Mouse (Mus musculus): ENCODE measurements around the gene Dcst2. TPM values are rescaled to one million over a fixed set of nuclear protein-coding genes. Genes with fewer than 3 reads are reported as not detected.
A peak's percentile ranks its signal among the peaks of the same experiment; 100 is the strongest.

The Dcst2 gene
- total RNA-seq, 1 experiment from 2014 or later, result 0.76 TPM

DNA sequence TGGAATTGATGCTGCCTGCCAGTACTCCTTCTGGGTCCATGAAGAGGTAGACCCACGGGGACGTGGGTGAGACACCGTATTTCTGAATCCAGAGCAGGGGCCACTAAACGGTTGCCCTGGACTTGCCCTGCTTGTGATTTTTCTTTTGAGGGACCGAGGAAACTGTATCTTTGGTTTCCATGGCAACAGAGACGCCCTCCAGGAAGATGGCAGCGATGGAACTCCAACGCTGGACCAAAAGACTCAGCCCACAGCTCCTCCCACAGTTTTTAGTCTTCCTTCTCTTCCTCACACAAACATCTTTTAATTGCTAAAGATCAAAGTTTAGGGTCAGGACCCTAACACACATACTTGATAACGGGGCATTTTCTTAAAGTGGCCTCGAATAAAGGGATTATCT, 29.8 kb upstream of the Dcst2 start:
- DNase-seq, result no peak

DNA sequence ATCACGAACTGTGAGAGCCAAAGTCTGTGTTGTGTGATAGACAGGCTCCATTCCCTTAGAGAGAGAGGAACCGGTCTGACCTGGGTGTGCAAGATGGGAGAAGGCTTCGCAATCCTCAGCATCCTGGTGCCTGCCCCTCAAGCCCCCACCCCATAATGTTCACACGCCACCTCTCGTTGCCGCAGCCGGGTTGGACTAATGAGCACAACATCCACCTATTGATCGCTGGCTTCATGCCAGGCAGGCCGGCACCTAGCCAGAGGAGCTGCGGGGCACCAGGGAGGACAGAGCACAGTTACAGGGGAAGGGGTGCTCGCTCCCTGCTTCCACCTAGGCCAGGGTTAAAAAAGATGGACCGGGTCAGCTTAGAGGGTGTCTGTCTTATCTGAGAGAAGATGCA, 29.3 kb upstream of the Dcst2 start:
- no peak for DNase-seq

DNA sequence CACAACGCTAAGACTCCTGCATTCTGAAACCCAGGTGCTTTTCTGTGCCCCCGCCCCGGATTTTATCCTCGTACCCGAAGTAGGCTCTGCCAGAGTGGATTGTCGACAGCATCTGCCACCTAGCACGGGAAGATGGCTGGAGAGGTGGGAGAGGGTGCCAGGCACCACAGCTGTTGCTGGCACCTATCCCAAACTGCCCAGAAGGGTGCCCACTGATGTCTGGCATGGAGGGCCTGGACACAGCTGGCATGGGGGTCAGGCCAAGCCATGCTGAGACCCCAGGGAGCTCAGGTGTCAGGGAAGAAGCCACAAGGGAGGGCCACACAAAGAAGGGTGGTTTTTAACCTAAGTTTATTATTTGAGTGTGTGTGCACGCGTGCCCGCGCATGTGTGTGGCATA, 28.7 kb upstream of the Dcst2 start:
- no peak for DNase-seq

DNA sequence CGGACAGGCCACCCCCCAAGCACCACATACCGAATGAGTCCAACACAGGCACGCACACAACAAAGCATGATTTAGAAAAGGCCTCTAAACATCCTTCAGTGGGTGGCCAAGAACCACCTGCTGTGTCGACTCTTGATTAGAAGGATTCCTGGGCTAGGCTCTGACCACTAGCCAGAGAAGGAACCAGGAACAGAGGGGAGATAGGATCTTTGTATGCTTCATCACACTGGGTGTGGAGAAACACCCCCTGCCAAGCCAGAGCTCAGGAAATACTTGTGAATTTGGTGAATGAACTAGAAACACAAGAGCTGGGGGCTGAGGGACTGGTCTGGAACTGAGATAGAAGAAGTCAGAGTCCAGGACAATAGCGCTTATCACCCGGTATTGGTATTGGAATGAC, 25.2 kb upstream of the Dcst2 start:
- DNase-seq, result no peak

DNA sequence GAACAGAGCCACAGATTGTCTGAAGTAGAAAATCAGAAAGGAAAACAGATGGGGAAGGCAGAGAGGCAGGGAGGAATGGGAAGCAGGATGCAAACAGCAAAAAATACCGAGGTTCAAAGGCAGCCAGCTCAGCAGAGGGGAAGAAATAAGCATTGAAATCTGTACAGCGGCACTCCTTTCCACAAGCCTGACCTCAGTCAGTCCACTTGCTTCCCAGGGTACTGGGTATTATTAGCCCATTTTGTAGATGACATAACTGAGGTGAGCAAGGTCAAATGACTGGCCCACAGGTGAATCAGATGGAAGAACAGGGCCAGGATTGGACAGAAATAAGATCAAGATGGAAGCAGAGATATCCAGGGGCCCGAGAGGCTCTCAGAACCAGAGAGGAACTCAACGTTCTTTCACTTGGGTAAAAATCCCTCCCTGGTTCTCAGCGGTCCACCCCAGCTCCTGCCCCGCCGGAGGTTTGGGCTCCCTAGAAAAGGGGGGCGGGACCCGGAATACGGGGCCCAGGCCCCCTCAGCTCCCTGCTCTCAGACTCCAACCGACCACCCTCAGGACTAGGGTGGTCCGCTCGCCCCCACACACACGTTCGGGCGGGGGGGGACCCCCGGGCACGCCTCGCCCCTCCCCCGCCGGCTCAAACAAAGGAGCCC, 24.6 kb upstream of the Dcst2 start:
- DNase-seq, result no peak

DNA sequence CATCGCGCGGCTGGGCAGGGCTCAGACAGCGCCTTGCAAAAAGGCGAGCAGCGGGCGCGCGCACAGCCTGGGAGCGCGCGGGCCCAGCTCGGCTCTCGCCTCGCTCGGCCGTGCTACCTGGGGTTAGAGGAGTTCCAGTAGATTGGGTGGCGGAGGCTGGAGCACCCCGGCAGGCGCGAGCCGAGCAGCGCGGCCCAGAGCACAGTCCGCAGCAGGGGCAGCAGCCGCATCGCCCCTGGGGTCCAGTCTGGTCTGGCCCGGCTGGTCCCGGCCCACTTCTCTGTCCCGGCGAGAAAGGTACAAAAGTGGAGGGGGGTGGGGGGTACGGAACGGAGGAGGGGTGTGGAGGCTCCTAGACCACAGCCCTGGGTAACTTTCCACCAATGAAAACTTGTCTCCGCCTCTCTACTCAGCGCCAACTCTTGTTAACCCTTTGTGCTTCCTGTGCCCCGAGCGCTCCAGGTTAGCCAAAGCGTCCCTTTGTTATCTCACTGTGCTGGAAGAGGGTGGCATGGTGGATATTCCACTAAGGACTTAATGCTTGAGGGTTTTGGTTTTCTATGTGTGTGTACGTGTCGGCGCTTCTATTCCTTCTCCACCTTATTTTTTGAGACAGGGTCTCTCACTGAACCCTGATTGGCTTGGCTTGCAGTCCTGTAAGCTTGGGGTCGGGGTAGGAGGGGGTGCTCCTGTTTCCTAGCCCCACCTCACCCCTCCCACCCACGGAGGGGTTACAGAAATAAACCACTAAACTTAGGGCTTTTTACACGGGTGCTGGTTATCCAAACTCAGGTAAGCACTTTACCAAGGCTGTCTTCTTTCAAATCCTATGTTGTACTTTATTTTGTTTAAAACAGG, 23.8 kb upstream of the Dcst2 start, which contains the start of gene Efna4:
TSS of gene Efna4 (minus strand) at position 308 of the 858 bp plus-strand sequence.
- DNase-seq, result peak; percentile 50

DNA sequence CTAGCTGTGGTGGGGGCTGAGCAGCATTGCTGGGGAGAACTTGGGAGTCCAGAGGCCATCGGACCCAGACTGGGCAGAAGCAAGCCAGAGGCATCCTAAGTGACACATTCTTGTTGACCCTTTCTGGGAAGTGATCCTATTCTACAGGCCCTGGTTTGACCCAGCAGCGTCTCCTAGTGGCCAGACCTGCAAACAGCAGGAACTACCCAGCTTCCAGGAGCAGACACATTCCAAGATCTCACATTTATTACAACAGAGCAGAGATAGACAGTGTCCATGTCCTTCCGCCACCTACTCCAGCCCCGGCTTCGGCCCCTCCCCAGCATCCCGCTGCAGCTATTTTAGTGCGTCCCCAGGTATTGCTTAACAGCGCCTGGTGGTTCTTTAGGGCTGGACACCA, 22.4 kb upstream of the Dcst2 start:
- DNase-seq, result peak; percentile 66

DNA sequence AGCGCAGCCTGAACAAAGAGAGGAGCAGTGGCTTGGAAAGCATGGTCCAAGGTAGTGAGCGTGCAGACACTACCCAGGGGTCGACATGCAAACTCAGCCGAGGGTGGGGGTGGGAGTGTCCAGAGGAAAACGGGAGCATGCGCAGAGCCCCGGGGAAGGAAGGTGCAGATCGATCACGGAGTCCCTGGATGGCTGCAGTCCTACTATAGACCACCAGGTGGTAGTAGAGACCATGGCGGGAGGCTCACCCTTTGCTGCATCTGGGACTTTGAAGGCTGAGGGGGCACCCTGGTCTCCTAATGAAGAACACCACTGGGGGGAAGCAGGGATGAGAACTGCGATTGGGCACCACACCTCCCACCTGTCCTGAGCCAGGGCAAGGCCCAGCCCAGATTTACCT, 21.3 kb upstream of the Dcst2 start:
- peak; percentile 68 for DNase-seq

DNA sequence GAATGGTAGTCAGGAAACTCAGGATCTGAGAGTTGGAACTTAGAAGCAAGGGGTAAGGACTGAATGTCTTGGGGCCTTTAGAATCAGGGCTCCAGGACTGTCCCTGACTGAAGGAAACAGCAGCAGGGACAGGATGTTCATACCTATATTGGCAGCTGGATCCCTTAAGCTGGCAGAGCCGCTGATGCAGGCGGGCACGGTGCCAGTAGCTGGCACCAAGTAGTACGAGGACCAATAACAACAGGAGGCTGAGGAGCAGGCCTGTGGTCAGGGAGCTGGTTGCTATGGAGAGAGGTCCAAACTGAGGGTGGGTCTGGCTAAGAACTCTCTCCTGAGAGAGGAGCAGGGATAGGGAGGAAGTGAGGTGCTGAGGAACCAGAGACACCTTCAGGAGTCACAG, 20.0 kb upstream of the Dcst2 start:
- no peak for DNase-seq

DNA sequence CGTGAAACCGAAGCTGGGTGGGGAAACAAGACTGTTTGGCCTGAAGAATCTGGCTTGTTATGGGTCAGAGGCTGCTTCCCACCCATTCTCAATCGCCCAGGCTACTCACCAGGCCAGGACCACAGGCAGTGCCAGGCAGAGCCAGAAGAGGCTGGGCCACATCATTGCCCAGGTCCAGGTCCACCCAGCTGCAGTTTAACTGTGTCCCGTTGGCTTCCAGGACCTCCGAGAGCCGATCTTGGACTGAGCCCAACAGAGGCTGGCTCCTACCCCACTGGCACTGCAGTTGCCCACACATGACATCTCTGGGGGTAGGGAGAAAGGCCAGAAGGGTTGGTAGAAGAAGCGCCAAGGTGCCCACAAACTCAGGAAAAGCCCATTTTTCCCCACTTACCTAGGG, 18.5 kb upstream of the Dcst2 start:
- DNase-seq, result no peak

DNA sequence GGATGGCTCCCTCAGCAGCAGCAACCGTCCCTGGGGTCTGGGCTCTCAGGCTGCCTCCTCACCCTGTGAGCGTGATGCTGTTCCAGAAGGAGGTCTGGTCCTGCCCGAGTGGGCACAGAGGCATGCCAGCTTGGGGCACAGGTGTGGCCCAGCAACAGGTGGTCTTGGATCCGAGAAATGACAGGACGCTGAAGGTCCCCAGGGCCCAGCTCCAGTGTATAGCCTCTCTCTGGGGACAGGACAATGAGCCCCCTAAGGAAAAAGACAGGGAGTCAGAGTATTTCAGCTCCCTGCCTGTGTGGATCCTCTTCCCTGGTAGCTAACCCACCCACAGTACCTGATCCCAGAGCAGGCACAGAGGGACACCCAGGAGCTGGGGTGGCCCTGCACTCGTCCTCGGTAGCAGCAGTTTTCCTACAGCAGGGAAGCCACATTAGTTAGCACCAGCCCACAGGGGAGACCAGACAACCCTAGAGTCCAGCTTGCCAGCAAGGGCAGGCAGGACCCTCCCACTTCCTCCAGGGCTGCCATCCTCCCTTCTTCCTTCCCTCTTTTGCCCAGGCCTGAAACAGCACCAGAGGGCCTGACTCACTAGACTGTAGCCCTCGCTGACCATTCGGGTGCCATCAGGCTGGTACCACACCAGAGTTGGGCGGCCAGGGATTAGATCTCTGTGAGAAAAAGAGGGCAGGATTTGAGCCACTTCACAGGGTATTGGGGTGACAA, 14.8 kb upstream of the Dcst2 start:
- no peak for DNase-seq

DNA sequence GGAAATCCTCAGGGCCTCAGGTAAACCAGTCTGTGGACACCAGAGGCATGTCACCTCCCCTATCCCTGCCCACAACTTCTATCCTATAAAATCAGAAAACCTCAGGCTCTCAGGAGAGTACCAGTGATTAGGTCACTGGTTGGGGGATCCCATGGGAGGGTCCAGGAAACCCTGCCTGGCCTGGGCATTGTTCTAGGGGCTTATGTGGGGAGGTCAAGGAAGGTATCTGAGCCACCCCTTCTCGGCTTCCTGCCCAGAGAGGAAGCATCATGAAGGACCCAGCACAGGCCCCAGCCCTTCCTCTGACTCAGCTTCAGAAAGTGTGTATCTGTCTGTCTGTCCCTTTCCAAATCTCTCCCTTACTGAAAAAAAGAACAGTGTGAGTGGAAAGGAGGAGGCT, 13.9 kb upstream of the Dcst2 start:
- DNase-seq, result no peak

DNA sequence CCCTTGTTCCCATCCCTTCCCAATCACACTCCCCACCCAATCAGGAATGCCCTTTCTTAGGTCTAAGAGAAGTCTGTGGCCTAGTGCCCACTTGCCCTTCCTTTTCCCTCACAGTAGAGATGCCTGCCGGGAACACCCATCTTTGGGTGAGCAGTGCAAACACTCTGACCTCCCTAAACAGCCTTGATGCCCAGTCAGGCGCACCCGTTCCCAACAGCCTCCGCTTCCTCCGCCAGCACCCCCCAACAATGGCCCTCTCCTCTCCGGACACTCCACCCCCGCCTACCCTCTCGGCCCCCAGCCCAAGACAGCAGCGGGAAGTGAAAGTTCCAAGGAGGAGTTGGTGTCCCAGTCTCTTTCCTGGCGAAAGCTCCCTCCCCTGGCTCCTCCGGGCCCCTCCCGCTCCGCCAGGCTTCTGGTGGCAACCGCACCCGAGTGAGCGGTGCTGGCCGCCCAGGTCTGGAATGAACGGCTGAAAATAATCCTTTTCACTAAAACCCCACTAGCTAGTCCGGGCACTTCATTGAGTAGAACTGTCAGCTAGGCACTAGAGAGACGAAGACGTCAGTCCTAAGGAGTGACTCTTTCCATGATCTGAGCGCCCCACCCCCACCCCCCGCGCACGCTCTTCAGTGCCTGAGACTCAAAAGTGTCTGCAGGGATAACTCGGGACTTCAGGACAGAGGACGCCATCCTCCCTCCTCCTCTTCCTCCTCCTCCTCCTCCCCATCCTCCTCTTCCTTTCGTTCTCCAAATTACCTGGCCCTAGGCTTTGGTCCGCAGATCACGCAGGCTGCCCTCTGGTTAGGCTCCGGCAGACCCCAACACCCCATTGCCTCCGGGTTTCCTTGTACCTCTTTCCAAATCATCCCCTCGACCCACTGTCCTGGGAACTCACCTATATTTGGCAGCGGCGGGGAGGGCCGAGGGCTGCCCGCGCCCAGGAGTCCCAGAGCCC, 12.6 kb upstream of the Dcst2 start:
- peak; percentile 54 for DNase-seq

DNA sequence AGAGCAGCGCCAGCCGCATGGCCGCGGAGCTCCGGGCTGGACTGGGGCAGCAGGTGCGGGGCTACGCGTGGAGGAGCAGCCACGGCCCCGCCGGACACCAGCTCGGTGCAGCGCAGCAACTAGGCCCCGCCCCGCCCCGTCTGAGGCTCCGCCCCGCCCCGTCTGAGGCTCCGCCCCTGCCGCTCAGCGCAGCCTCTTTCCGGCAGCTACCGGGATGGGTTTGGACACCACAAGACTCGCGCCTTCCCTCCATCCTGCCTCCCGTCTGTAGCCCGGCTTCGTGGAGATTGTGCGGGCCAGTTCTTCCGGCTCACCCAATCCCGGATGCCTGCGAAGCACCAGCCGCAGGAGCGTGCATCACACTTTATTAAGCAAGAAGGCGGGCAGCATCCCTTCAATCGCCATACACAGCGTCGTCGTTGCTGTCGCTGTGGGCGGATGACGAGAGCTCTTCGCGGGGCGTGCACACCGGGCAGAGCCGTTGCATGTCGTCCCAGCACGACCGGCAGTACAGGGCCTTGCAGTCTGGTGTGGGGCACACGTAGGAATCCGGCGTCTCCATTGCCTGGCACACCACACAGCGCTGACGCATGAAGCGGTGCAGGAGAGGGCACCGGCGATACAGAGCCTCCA, 11.8 kb upstream of the Dcst2 start, which contains the start of gene Adam15:
TSS of gene Adam15 (minus strand) at position 128 of the 633 bp plus-strand sequence.
- DNase-seq, result peak; percentile 94

DNA sequence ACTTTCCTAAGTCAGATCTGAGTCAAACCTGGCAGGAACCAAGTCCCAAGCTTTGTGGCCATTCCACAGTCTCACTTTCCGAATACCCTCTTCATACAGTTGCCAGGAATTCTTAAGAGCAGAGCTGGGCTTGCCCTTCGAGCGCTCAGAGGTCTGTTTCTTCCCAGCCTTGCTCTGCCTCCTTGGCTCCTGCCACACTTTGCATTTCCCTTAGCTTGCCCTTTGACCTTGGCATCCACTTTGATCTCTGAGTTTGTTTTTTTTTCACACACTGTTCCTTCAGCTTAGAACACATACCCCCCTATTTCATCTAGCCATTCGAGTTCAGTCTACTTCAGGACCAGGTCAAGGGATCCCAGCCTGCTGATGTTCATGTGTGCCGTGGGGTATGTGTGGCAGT, 10.5 kb upstream of the Dcst2 start:
- DNase-seq, result no peak

DNA sequence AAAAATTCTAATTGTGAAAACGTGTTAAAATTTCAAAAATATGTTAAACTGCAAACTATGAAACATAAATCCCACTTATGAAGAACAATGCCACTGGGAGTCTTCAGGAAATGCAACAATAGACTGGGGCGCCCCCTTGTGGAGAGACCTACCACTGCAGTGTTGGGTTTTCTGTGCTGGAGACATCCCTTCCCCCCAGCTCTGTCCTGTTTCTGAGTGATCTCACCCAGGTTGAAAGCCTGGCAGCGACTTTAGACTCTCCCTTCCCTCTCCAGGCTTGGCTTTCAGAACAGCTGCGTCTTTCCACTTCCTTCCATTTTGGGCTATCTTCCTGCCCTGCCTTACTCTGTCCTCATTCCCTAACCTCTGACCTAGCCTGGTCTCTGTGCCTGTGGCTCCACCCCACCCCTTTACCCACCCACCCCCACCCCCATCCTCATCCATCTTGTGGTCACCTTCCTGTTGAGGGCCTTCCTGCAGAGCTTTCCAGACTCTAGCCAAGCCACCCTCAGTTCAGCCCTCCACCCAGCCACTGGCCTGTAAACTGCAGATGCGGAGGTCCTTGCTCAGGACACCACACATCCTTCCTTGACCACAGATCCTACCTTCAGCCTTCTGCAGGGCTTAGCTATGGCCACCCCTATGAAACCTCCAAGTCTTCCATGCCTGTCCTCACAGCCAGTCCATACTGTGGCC, 6.8 kb upstream of the Dcst2 start:
- DNase-seq, result peak; percentile 90

DNA sequence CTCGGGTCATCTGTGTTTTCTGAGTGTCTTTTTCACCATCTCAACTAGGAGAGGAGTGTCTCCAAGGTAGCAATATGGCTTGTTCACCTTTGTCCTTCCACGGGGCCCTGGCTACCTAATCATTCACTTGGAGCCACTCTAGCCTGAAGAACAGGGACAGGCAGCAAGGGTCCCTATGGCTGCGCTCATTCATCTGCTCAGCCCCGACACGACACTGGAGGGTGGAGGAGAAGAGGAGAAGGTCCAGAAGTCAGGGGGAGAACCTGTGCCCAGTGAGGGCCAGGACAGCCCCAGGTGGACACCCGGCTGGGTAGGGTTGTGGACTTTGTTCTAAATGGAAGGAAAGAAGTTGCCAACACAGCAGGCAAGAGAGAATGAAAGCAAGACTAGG, 6.3 kb upstream of the Dcst2 start:
- no peak for DNase-seq

DNA sequence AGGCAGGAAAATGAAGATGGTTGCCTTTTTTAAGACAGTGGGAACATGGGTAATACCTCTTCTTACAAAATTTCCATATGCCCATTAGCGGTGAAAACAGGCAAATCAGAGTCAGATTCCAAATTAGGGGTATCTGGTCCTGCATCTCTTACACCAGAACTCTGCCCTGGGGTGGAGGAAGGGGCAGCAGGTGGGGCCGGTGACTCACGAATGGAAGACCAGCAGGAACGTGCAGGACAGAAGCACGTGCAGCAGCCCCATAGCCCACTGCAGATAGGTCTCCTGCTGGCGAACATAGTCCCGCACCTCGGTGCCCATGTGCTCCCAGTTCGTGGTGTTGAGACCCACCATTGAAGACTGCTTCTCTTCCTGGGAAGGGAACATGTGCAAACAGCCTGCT, 5.7 kb upstream of the Dcst2 start:
- DNase-seq, result no peak

DNA sequence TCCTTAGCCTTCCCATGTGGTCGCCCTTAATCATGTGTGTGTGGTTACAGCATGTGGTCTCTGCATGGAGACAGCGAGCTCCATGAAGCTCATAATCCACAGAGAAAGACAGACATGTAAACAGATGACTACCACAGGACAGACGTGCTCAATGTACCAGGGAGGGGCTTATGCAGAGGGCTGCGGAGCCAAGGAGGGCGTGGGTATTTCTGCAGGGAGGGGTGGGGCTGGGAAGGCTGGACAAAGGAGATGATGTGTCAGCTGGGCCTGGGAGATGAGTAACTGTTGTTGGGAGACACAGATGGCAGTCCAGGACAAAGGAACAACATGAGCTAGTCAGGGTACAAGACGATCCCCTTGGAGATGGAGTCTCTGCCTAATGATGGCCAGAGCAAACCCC, 2.1 kb upstream of the Dcst2 start:
- DNase-seq, result no peak

DNA sequence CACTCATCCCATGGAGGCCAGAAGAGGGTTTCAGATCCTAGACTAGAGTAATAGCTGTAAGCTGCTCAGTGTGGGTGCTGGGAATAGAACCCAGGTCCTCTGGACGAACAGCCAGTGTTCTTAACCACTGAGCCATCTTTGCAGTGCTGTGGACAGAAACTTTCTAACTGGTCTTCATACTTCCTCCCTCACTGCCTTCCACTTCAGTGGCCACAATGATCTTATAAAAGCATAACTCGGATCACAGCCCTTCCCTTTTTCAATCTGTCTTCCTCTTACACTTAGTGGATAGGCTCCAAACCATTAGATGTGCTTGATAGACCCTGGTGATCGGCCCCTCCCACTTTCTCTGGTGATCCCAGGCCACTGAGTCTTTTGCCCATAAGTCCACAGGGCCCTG, 1.5 kb upstream of the Dcst2 start:
- DNase-seq, result no peak

DNA sequence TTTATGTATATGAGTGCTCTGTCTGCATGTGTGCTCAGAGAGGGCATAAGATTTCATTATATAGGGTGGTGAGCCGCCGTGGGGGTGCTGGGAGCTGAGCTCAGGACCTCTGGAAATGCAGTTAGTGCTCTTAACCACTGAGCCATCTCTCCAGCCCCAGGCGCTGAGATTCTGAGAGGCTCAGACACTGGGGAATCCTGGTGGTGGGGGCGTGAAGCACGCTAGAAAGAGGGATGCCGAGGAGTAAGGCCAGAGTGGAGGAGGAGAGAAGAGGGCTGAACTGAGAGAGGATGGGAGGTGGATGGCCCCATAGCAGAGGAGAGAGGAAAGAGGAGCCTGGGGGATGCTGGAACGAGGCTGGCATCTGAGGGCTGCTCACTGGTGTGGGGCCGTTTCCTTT, 2.9 kb downstream of the Dcst2 start:
- no peak for DNase-seq
